Mouse (Mus musculus) bone marrow macrophage, adult 2 months (primary cell): ENCODE measurements at regions not wholly inside any gene's neighbourhood (a gene's known extent, or its start where the extent isn't known, plus 50 kb on each side); places are given as distances from the start of the nearest gene placed in this dataset.

Experiments
- H3K27ac ChIP-seq: 2 replicates; pipeline ENCODE4 v1.5.1; 2012; ENCODE audit warnings: low read depth, low read length; ENCODE audit not compliant: insufficient read depth
- H3K4me1 ChIP-seq: 2 replicates; pipeline ENCODE4 v1.6.1; 2012; ENCODE audit warnings: low read length; ENCODE audit not compliant: control insufficient read depth, insufficient read depth
- H3K4me3 ChIP-seq: 2 replicates; pipeline ENCODE4 v1.5.1; 2012; ENCODE audit warnings: mild to moderate bottlenecking, low read length, moderate library complexity; ENCODE audit not compliant: insufficient read depth
- CTCF ChIP-seq: IDR thresholded peaks from 2 replicates; pipeline ENCODE4 v1.5.1; 2012; ENCODE audit warnings: low read depth, mild to moderate bottlenecking, low read length, moderate library complexity
- POLR2A ChIP-seq: IDR thresholded peaks from 2 replicates; pipeline ENCODE4 v1.6.1; 2012; ENCODE audit warnings: mild to moderate bottlenecking, low read depth, low read length, borderline replicate concordance

GRCm38 (mm10) chr16:86772586-86772985 lies 581.4 kb upstream of the N6amt1 start:
- no peak overlapping the region for H3K27ac ChIP-seq
- TF ChIP-seq CTCF (no peak), POLR2A (no peak)
- H3K4me3 ChIP-seq, result no peak overlapping the region
- no peaks in the 10 kb centered on the region for H3K4me1 ChIP-seq

- Histone ChIP-seq H3K4me3 (no peak overlapping the region), H3K4me1 (no peaks in the 10 kb centered on the region), H3K27ac (no peak overlapping the region)
- TF ChIP-seq POLR2A (no peak), CTCF (no peak)
Measured at GRCm38 (mm10) chr16:86768912-86769311, 585.1 kb upstream of the N6amt1 start.

GRCm38 (mm10) chr16:86768355-86768754 lies 585.6 kb upstream of the N6amt1 start:
- Histone ChIP-seq H3K4me3 (no peak overlapping the region), H3K27ac (no peak overlapping the region), H3K4me1 (no peaks in the 10 kb centered on the region)
- no peak for TF ChIP-seq POLR2A
- no peak for TF ChIP-seq CTCF

GRCm38 (mm10) chr16:86765974-86766373 lies 588.0 kb upstream of the N6amt1 start:
- Histone ChIP-seq H3K27ac (no peak overlapping the region), H3K4me1 (no peaks in the 10 kb centered on the region), H3K4me3 (no peak overlapping the region)
- TF ChIP-seq CTCF (no peak), POLR2A (no peak)

- TF ChIP-seq POLR2A (no peak), CTCF (no peak)
- Histone ChIP-seq H3K4me3 (no peak overlapping the region), H3K4me1 (no peaks in the 10 kb centered on the region), H3K27ac (no peak overlapping the region)
Measured at GRCm38 (mm10) chr16:86741236-86741635, 612.7 kb upstream of the N6amt1 start.

GRCm38 (mm10) chr16:86718982-86719771 lies 634.8 kb upstream of the N6amt1 start:
- TF ChIP-seq POLR2A (no peak), CTCF (no peak)
- no peak overlapping the region for H3K4me3 ChIP-seq
- no peak overlapping the region for H3K27ac ChIP-seq
- no peaks in the 10 kb centered on the region for H3K4me1 ChIP-seq

- Histone ChIP-seq H3K4me3 (no peak overlapping the region), H3K27ac (no peak overlapping the region), H3K4me1 (no peaks in the 10 kb centered on the region)
- no peak for TF ChIP-seq CTCF
Measured at GRCm38 (mm10) chr16:86718353-86718752, 635.6 kb upstream of the N6amt1 start.

- no peak overlapping the region for H3K4me3 ChIP-seq
- no peaks in the 10 kb centered on the region for H3K4me1 ChIP-seq
- TF ChIP-seq POLR2A (no peak), CTCF (no peak)
- H3K27ac ChIP-seq, result no peak overlapping the region
Measured at GRCm38 (mm10) chr16:86701700-86702099, 652.3 kb upstream of the N6amt1 start.

- Histone ChIP-seq H3K4me1 (no peaks in the 10 kb centered on the region), H3K27ac (no peak overlapping the region), H3K4me3 (no peak overlapping the region)
- TF ChIP-seq CTCF (no peak), POLR2A (no peak)
Measured at GRCm38 (mm10) chr16:86694497-86694896, 659.5 kb upstream of the N6amt1 start.

GRCm38 (mm10) chr16:86659154-86659553 lies 694.8 kb upstream of the N6amt1 start:
- Histone ChIP-seq H3K27ac (no peak overlapping the region), H3K4me3 (no peak overlapping the region), H3K4me1 (no peaks in the 10 kb centered on the region)
- TF ChIP-seq POLR2A (no peak), CTCF (no peak)
